Mouse (Mus musculus) bone marrow macrophage, adult 2 months (primary cell): ENCODE measurements at regions not wholly inside any gene's neighbourhood (a gene's known extent, or its start where the extent isn't known, plus 50 kb on each side); places are given as distances from the start of the nearest gene placed in this dataset.

Experiments used
- CTCF ChIP-seq: IDR thresholded peaks from 2 replicates; pipeline ENCODE4 v1.5.1; 2012; ENCODE audit warnings: low read depth, mild to moderate bottlenecking, low read length, moderate library complexity
- POLR2A ChIP-seq: IDR thresholded peaks from 2 replicates; pipeline ENCODE4 v1.6.1; 2012; ENCODE audit warnings: mild to moderate bottlenecking, low read depth, low read length, borderline replicate concordance

- no peak for TF ChIP-seq POLR2A
- no peak for TF ChIP-seq CTCF
Measured at GRCm38 (mm10) chrX:11653336-11653735, 325.7 kb downstream of the H2al1j start.
